Mouse (Mus musculus) heart, postnatal 0 days (tissue): Measurements from ENCODE around the gene Tppp3.

ENCODE experiments used
- CTCF ChIP-seq: IDR thresholded peaks from 2 replicates; pipeline ENCODE4 v1.5.1; 2016; ENCODE audit warnings: antibody characterized with exemption, control low read depth, low read depth
- EP300 ChIP-seq: IDR thresholded peaks from 2 replicates; pipeline ENCODE4 v1.6.1; 2016; ENCODE audit warnings: antibody characterized with exemption, low read depth

DNA sequence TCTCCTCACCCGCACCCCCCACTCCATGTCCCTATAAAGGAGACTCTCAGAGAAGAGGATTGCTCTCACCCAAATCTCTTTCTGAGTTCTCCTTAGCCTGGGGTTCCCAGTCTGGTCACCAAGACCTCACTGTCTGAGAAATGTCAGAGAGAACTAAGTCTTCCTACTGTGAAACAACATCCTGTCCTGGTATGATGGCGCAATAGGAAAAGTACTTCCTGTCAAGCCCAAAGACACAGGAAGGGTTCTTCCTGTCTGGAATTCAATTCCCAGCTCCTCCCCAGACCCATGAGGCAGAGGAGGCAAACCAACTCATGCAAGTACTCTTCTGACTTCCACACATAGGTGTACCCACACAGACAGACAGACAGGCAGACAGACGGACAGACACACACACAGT is 33.3 kb upstream of the Tppp3 start:
- TF ChIP-seq CTCF (no peak), EP300 (peak; percentile 52; the same call in 1 of the 2 replicates)
